Mouse (Mus musculus) heart, postnatal 25 days (tissue): Measurements from ENCODE around the gene Gm6890. TPM values are rescaled to one million over a fixed set of nuclear protein-coding genes. Genes with fewer than 3 reads are reported as not detected.
"Not testable (repeated sequence)": the region's sequence is repeated elsewhere in the genome, so short reads cannot be mapped to it uniquely, and the experiment has no call there.

Source experiments
- DNase-seq: peaks from one replicate; pipeline ENCODE4 v3.0.0; 2022; ENCODE audit warnings: low spot score
- intact Hi-C: fragments of 180-260 bp; cut with DNase I; formaldehyde crosslinking; loops from one replicate; pipeline ENCODE4 v1.15.1; 2025
- total RNA-seq, 2 experiments: library from RNA; stranded (reverse); gene quantifications; 2 replicates each; pipeline ENCODE4 v1.2.3; 2021

Gm6890 gene
- not detected for total RNA-seq

GRCm38 (mm10) chrX:74740627-74741026, at the start of gene Gm6890:
Gm6890 (plus strand) TSS chrX:74740927.
- intact Hi-C loops, DNase-seq: not testable (repeated sequence)

- DNase-seq, intact Hi-C loops: not testable (repeated sequence)
Measured at GRCm38 (mm10) chrX:74726195-74726594, 14.5 kb upstream of the Gm6890 start.

- intact Hi-C loops = loop anchor here (10.0 kb wide), 1 partner anchor 194 kb away; no protein-coding TSS in a partner anchor
- DNase-seq = not testable (repeated sequence)
Measured at GRCm38 (mm10) chrX:74770715-74771114, 30.0 kb downstream of the Gm6890 start.

Other genes starting within 250 kb of the Gm6890 start
- not detected for gene Olfr1326-ps1, start 166.0 kb upstream of the Gm6890 start, total RNA-seq
- gene Olfr1325, start 148.2 kb upstream of the Gm6890 start, total RNA-seq = not detected
- not detected for gene Gm5640, start 95.3 kb upstream of the Gm6890 start, total RNA-seq
- gene Gm5936, start 96.3 kb downstream of the Gm6890 start, total RNA-seq = under 1 TPM; 0.13 to 0.28 TPM